Mouse (Mus musculus) limb, embryonic 14.5 days (tissue): ENCODE results near the gene Dusp10. TPM values are rescaled to one million over a fixed set of nuclear protein-coding genes. Genes with fewer than 3 reads are reported as not detected.
A peak's percentile ranks its signal among the peaks of the same experiment; 100 is the strongest.

ENCODE experiments used
- ATAC-seq: fragments of 200-750 bp; cut with Nextera tagmentation; 2 replicates; pipeline ENCODE4 v1.8.0; 2017; ENCODE audit warnings: low read depth, moderate number of reproducible peaks, moderate TSS enrichment; ENCODE audit not compliant: low FRiP score
- DNase-seq: peaks from one replicate; pipeline ENCODE4 v3.0.0-alpha.2; 2015; ENCODE audit warnings: low spot score
- H3K27ac ChIP-seq: fragments of 300-500 bp; sonication (generic); replicated peaks from 2 replicates; pipeline ENCODE4 v1.5.1; 2014; ENCODE audit warnings: low read depth, mild to moderate bottlenecking, low read length, moderate library complexity, mixed read lengths
- H3K27me3 ChIP-seq: fragments of 300-500 bp; sonication (generic); 2 replicates; pipeline ENCODE4 v1.6.1; 2014; ENCODE audit warnings: low read length, mixed read lengths; ENCODE audit not compliant: control insufficient read depth, insufficient read depth
- H3K36me3 ChIP-seq: fragments of 300-500 bp; sonication (generic); 2 replicates; pipeline ENCODE4 v1.6.1; 2014; ENCODE audit warnings: mild to moderate bottlenecking, low read length, moderate library complexity, mixed read lengths; ENCODE audit not compliant: control insufficient read depth, insufficient read depth
- H3K4me1 ChIP-seq: fragments of 300-500 bp; sonication (generic); 2 replicates; pipeline ENCODE4 v1.6.1; 2014; ENCODE audit warnings: antibody characterized with exemption, low read length, mixed read lengths; ENCODE audit not compliant: control insufficient read depth, insufficient read depth
- H3K4me2 ChIP-seq: fragments of 300-500 bp; sonication (generic); replicated peaks from 2 replicates; pipeline ENCODE4 v1.6.1; 2014; ENCODE audit warnings: low read depth, mild to moderate bottlenecking, low read length, moderate library complexity; ENCODE audit not compliant: severe bottlenecking
- H3K4me3 ChIP-seq: fragments of 300-500 bp; sonication (generic); replicated peaks from 2 replicates; pipeline ENCODE4 v1.5.1; 2014; ENCODE audit warnings: low read length
- H3K9ac ChIP-seq: fragments of 300-500 bp; sonication (generic); 2 replicates; pipeline ENCODE4 v1.6.1; 2014; ENCODE audit warnings: mild to moderate bottlenecking, low read depth, low read length, moderate library complexity; ENCODE audit not compliant: severe bottlenecking
- H3K9me3 ChIP-seq: fragments of 300-500 bp; sonication (generic); 2 replicates; pipeline ENCODE4 v1.6.1; 2016; ENCODE audit warnings: low read length; ENCODE audit not compliant: control insufficient read depth
- POLR2A ChIP-seq: fragments of 200-500 bp; IDR thresholded peaks from 2 replicates; pipeline ENCODE4 v1.8.0; 2012; ENCODE audit warnings: inconsistent platforms, mild to moderate bottlenecking, moderate library complexity, borderline replicate concordance; ENCODE audit not compliant: insufficient read depth, insufficient read length; ENCODE audit errors: extremely low read depth
- WGBS: fragments of 180-500 bp; shearing (Covaris S2); extraction: QIAGEN DNeasy Blood & Tissue Kit; methylation state at CpG from one replicate; pipeline ENCODE4 v1.1.7; 2014; 5-methylcytosine and 5-hydroxymethylcytosine counted together
- polyA plus RNA-seq, 2 experiments: library from polyadenylated mRNA; depleted of rRNA in 1 of 2; stranded (reverse) in 1 of 2; unstranded in 1 of 2; fragments of >200 nt; fragmentation: Nextera tagmentation in 1 of 2; extraction: Ambion mirVana in 1 of 2; gene quantifications; 2 replicates each; pipeline versions ENCODE4 v1.2.1 to v1.2.3; 2012 to 2014

The Dusp10 gene
- polyA plus RNA-seq, 2 experiments: 16.7 to 22.1 TPM

GRCm38 (mm10) chr1:184060381-184060780 is 47.3 kb downstream of the Dusp10 start:
- no peak overlapping the region for H3K9ac ChIP-seq
- H3K27me3 ChIP-seq: no peaks in the 10 kb centered on the region
- peak; percentile 23 for DNase-seq
- no peak overlapping the region for H3K4me3 ChIP-seq
- H3K4me2 ChIP-seq: no peak overlapping the region
- no peaks in the 10 kb centered on the region for H3K4me1 ChIP-seq
- TF ChIP-seq POLR2A: no peak
- no peak for ATAC-seq
- no peaks in the 10 kb centered on the region for H3K9me3 ChIP-seq
- no peaks in the 10 kb centered on the region; the same call in 1 of the 2 replicates for H3K36me3 ChIP-seq
- no peak overlapping the region for H3K27ac ChIP-seq
- WGBS: 55% methylated on average over 9 of the region's 9 CpGs

GRCm38 (mm10) chr1:184060828-184061734 is 48.0 kb downstream of the Dusp10 start:
- Histone ChIP-seq H3K36me3 (no peaks in the 10 kb centered on the region; the same call in 1 of the 2 replicates), H3K27me3 (no peaks in the 10 kb centered on the region), H3K4me3 (no peak overlapping the region), H3K4me1 (no peaks in the 10 kb centered on the region), H3K9ac (no peak overlapping the region), H3K27ac (no peak overlapping the region), H3K4me2 (no peak overlapping the region), H3K9me3 (no peaks in the 10 kb centered on the region)
- no peak for TF ChIP-seq POLR2A
- WGBS: 69% methylated on average over 4 of the region's 4 CpGs
- ATAC-seq (no peak), DNase-seq (no peak)

GRCm38 (mm10) chr1:184061901-184062300 is 48.8 kb downstream of the Dusp10 start:
- TF ChIP-seq POLR2A: no peak
- H3K36me3 ChIP-seq: no peaks in the 10 kb centered on the region; the same call in 1 of the 2 replicates
- WGBS: 79% methylated on average over 1 of the region's 1 CpGs
- H3K4me3 ChIP-seq: no peak overlapping the region
- no peaks in the 10 kb centered on the region for H3K9me3 ChIP-seq
- H3K4me1 ChIP-seq: no peaks in the 10 kb centered on the region
- ATAC-seq (no peak), DNase-seq (no peak)
- H3K4me2 ChIP-seq: no peak overlapping the region
- H3K9ac ChIP-seq: no peak overlapping the region
- no peak overlapping the region for H3K27ac ChIP-seq
- H3K27me3 ChIP-seq: no peaks in the 10 kb centered on the region

- ATAC-seq (no peak), DNase-seq (no peak)
- no peaks in the 10 kb centered on the region for H3K9me3 ChIP-seq
- no peaks in the 10 kb centered on the region for H3K4me1 ChIP-seq
- no peak overlapping the region for H3K4me3 ChIP-seq
- 65% methylated on average over 7 of the region's 7 CpGs for WGBS
- H3K36me3 ChIP-seq: peaks cover 4% of the 10 kb centered on the region
- no peak overlapping the region for H3K9ac ChIP-seq
- H3K4me2 ChIP-seq: no peak overlapping the region
- TF ChIP-seq POLR2A: no peak
- no peaks in the 10 kb centered on the region for H3K27me3 ChIP-seq
- no peak overlapping the region for H3K27ac ChIP-seq
Observed at GRCm38 (mm10) chr1:184064306-184064705, 51.2 kb downstream of the Dusp10 start.

- TF ChIP-seq POLR2A: no peak
- DNase-seq (no peak), ATAC-seq (peak; percentile 63)
- no peak overlapping the region for H3K4me3 ChIP-seq
- H3K9ac ChIP-seq: no peak overlapping the region
- H3K27me3 ChIP-seq: no peaks in the 10 kb centered on the region
- H3K9me3 ChIP-seq: no peaks in the 10 kb centered on the region
- H3K4me2 ChIP-seq: no peak overlapping the region
- no peaks in the 10 kb centered on the region for H3K4me1 ChIP-seq
- 89% methylated on average over 13 of the region's 13 CpGs for WGBS
- no peak overlapping the region for H3K27ac ChIP-seq
- H3K36me3 ChIP-seq: peaks cover 10% of the 10 kb centered on the region
Observed at GRCm38 (mm10) chr1:184065589-184066361, 52.7 kb downstream of the Dusp10 start.
